Mouse (Mus musculus) embryonic facial prominence, embryonic 14.5 days (tissue): Measurements from ENCODE around the gene Slc2a6. TPM values are rescaled to one million over a fixed set of nuclear protein-coding genes. Genes with fewer than 3 reads are reported as not detected.
A peak's percentile ranks its signal among the peaks of the same experiment; 100 is the strongest.

Experiments
- ATAC-seq: fragments of 200-750 bp; cut with Nextera tagmentation; 2 replicates; pipeline ENCODE4 v1.8.0; 2017; ENCODE audit warnings: low read depth, moderate number of reproducible peaks, moderate TSS enrichment
- DNase-seq: peaks from one replicate; pipeline ENCODE4 v3.0.0-alpha.2; 2015; ENCODE audit warnings: low spot score
- H3K27ac ChIP-seq: fragments of 300-500 bp; sonication (generic); replicated peaks from 2 replicates; pipeline ENCODE4 v1.5.1; 2014; ENCODE audit warnings: low read depth, mild to moderate bottlenecking, low read length, moderate library complexity
- H3K27me3 ChIP-seq: fragments of 300-500 bp; sonication (generic); replicated peaks from 2 replicates; pipeline ENCODE4 v1.6.1; 2014; ENCODE audit warnings: low read length; ENCODE audit not compliant: control insufficient read depth, insufficient read depth
- H3K36me3 ChIP-seq: fragments of 300-500 bp; sonication (generic); 2 replicates; pipeline ENCODE4 v1.6.1; 2014; ENCODE audit warnings: low read length, mixed read lengths; ENCODE audit not compliant: control insufficient read depth, insufficient read depth
- H3K4me1 ChIP-seq: fragments of 300-500 bp; sonication (generic); 2 replicates; pipeline ENCODE4 v1.6.1; 2014; ENCODE audit warnings: antibody characterized with exemption, low read length; ENCODE audit not compliant: control insufficient read depth, insufficient read depth
- H3K4me2 ChIP-seq: fragments of 300-500 bp; sonication (generic); 2 replicates; pipeline ENCODE4 v1.6.1; 2014; ENCODE audit warnings: low read depth, mild to moderate bottlenecking, low read length, moderate library complexity, mixed read lengths
- H3K4me3 ChIP-seq: fragments of 300-500 bp; sonication (generic); 2 replicates; pipeline ENCODE4 v1.5.1; 2014; ENCODE audit warnings: low read depth, mild to moderate bottlenecking, low read length
- H3K9ac ChIP-seq: fragments of 300-500 bp; sonication (generic); 2 replicates; pipeline ENCODE4 v1.6.1; 2014; ENCODE audit warnings: low read depth, mild to moderate bottlenecking, low read length, moderate library complexity, mixed read lengths
- H3K9me3 ChIP-seq: fragments of 300-500 bp; sonication (generic); 2 replicates; pipeline ENCODE4 v1.6.1; 2016; ENCODE audit warnings: low read length; ENCODE audit not compliant: control insufficient read depth
- WGBS: fragments of 180-500 bp; shearing (Covaris S2); extraction: QIAGEN DNeasy Blood & Tissue Kit; methylation state at CpG from one replicate; pipeline ENCODE4 v1.1.7; 2014; 5-methylcytosine and 5-hydroxymethylcytosine counted together
- polyA plus RNA-seq: library from polyadenylated mRNA; unstranded; fragments of >200 nt; fragmentation: Nextera tagmentation; extraction: Ambion mirVana; gene quantifications from 2 replicates; pipeline ENCODE4 v1.2.1, GENCODE M21; 2014

Slc2a6 gene
- polyA plus RNA-seq, 1 experiment from 2014 or later = 0.63 TPM

DNA sequence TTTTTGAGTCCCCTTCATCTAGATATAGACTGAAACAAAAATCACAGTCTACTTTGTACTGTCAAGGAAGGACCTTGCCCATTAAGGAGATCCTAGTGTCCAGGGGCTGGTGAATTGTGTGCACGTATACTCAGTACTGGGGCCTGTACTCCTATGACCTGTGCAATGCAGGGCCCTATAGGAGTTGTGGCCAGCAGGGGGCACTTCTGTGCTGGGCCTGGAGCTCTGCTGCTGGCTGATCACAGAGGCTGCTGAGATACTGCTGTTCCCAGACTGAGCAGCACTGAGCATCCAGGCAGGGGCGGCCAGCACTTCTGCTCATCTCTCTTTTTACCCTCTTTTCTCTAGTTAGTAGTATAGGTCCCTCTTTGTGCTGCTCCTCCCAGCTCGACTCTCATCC lies 15.7 kb upstream of the Slc2a6 start:
- peak; percentile 86 for DNase-seq
- Histone ChIP-seq H3K27ac (no peak overlapping the region), H3K4me1 (no peaks in the 10 kb centered on the region), H3K4me2 (no peak overlapping the region), H3K9me3 (no peaks in the 10 kb centered on the region), H3K9ac (no peak overlapping the region), H3K27me3 (no peaks in the 10 kb centered on the region; the same call in 1 of the 2 replicates), H3K4me3 (no peak overlapping the region), H3K36me3 (no peaks in the 10 kb centered on the region)
- peak; percentile 94 for ATAC-seq
- WGBS = 19% methylated on average over 3 of the region's 3 CpGs

DNA sequence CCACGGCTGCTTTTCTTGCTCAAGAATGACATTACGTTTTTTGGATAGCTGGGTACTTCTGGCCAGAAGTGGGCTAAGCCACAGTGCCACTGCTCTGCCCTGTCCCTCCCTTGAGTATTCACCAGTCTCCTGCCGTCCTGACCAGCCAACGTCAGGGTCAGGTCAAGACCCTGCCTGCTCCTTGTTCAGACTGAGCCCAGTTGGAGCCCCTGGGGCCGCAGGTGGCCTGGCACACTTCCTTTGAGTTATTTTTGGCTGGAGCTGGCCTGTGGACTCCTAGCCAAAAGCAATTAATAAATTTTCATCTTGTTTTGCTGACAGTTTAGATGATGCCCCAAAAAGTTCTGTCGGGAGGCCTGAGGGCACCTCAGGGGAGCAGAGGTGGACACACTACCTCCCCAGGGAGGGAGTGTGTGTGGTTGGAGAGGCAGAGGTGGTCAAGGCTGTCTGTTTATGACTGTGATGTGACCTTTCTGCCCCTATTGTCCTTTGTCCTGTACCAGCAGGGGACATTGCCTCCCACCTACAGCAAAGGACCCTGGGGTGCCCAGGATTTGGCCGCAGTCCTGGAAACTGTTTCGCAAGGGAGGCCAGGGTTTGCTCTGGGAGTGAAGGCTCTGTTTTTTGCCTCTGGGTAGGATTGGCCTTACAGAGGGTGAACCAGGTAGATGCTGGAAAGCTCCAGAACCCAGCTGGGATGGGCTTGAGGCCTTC lies 14.5 kb upstream of the Slc2a6 start:
- DNase-seq (no peak), ATAC-seq (no peak)
- 58% methylated on average over 8 of the region's 8 CpGs for whole genome bisulfite sequencing
- Histone ChIP-seq H3K27me3 (no peaks in the 10 kb centered on the region; the same call in 1 of the 2 replicates), H3K4me2 (no peak overlapping the region), H3K27ac (no peak overlapping the region), H3K4me1 (no peaks in the 10 kb centered on the region), H3K36me3 (no peaks in the 10 kb centered on the region), H3K9me3 (no peaks in the 10 kb centered on the region), H3K9ac (no peak overlapping the region), H3K4me3 (no peak overlapping the region)

DNA sequence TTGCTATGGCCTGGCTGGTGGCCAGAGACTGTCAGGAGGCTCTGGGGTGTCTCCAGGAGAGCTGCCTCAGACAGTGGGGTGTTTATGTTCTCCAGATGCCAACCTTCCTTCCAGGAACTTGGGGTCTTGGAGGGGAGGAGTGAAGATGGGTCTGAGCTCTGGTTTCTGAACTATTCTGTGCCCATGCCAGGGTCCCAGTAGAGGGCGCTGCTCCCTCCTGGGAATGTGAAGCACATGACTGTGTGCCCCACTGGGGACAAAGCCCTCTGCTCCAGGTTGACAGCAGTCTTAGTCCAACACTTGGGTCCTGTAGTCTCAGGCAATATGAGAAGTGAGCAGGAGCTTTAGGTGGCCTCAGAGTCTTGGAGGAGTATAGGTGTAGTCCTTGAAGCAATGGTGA lies 11.5 kb upstream of the Slc2a6 start:
- 15% methylated on average over 1 of the region's 1 CpGs for WGBS
- H3K27ac ChIP-seq = no peak overlapping the region
- no peaks in the 10 kb centered on the region for H3K4me1 ChIP-seq
- H3K9me3 ChIP-seq = no peaks in the 10 kb centered on the region
- DNase-seq (no peak), ATAC-seq (no peak)
- no peak overlapping the region for H3K4me2 ChIP-seq
- no peak overlapping the region for H3K9ac ChIP-seq
- no peaks in the 10 kb centered on the region; the same call in 1 of the 2 replicates for H3K27me3 ChIP-seq
- H3K36me3 ChIP-seq = no peaks in the 10 kb centered on the region
- H3K4me3 ChIP-seq = no peak overlapping the region

DNA sequence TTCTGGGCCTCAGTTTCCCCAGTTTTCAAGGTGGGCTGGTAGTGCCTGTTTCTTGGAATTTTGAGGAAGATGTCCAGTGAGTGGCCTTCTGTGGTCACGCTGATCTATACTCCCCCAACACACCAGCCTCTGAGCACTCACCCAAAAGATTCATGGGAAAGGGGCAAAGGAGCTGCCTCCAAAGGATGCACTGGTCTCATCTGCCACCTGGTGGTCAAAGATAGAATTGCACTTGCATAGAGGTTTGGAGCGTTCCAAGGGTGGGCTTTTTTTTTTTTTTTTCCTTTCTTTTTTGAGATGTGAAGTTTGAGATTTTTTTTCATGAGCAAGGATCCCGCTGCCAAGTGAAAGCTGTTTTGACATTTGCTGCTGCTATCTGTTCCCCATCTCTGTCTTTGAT lies 10.8 kb upstream of the Slc2a6 start:
- no peak overlapping the region for H3K9ac ChIP-seq
- no peaks in the 10 kb centered on the region for H3K36me3 ChIP-seq
- H3K9me3 ChIP-seq = no peaks in the 10 kb centered on the region
- peak; percentile 82 for DNase-seq
- H3K4me3 ChIP-seq = no peak overlapping the region
- no peaks in the 10 kb centered on the region; the same call in 1 of the 2 replicates for H3K27me3 ChIP-seq
- no peak overlapping the region for H3K27ac ChIP-seq
- ATAC-seq = 0 out of 2 replicates have a peak, but pooled peaks have one; percentile 51
- H3K4me1 ChIP-seq = no peaks in the 10 kb centered on the region
- no peak overlapping the region for H3K4me2 ChIP-seq
- WGBS = 1% methylated on average over 3 of the region's 3 CpGs

DNA sequence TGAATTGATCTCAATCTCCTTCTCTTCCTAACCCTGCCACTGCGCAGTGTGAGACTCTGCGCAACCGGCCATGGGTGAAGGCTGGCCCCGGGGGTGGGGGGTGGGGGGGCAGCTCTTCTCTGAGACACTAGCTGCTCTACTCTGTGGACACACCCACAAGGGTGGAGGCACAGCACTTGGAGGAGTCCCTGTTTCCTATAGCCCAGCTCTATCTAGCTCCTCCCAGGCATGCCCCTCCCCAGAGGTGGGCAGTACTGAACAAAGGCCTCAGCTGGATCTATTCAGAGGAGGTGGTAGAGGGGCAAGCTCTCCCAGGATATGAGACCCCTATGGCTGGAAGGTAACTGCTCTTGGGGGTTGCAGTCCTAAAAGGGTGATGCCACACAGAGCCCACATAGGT lies 9.2 kb upstream of the Slc2a6 start:
- H3K4me1 ChIP-seq = no peaks in the 10 kb centered on the region
- no peaks in the 10 kb centered on the region for H3K36me3 ChIP-seq
- H3K9ac ChIP-seq = no peak overlapping the region
- ATAC-seq = no peak
- DNase-seq = no peak
- whole genome bisulfite sequencing = 50% methylated on average over 4 of the region's 4 CpGs
- H3K9me3 ChIP-seq = no peaks in the 10 kb centered on the region
- no peaks in the 10 kb centered on the region; the same call in 1 of the 2 replicates for H3K27me3 ChIP-seq
- no peak overlapping the region for H3K27ac ChIP-seq
- no peak overlapping the region for H3K4me3 ChIP-seq
- no peak overlapping the region for H3K4me2 ChIP-seq

DNA sequence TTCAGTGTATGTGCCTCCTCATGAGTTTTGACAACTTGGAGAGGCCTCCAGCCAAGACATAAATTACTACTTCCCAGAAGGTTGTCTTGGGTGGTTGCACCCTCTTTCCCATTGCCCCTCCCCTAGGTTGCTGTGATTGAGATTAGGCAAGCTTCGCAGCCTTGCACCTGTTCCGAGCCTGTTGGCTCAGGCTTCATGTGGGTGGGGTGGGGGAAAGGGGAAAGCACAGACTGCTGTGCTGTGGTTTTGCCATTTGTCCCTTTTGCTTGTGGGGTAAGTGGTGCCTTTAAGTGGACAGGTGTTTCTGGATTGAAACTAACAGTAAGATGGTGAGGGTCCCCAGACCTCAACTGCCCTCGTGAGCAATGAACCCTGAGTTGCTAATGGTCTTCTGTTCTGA lies 8.2 kb upstream of the Slc2a6 start:
- no peak overlapping the region for H3K4me3 ChIP-seq
- ATAC-seq = no peak
- DNase-seq = no peak
- WGBS = 77% methylated on average over 3 of the region's 3 CpGs
- H3K4me1 ChIP-seq = no peaks in the 10 kb centered on the region
- H3K27me3 ChIP-seq = no peaks in the 10 kb centered on the region; the same call in 1 of the 2 replicates
- no peak overlapping the region for H3K27ac ChIP-seq
- H3K36me3 ChIP-seq = no peaks in the 10 kb centered on the region
- no peak overlapping the region for H3K4me2 ChIP-seq
- H3K9ac ChIP-seq = no peak overlapping the region
- H3K9me3 ChIP-seq = no peaks in the 10 kb centered on the region

DNA sequence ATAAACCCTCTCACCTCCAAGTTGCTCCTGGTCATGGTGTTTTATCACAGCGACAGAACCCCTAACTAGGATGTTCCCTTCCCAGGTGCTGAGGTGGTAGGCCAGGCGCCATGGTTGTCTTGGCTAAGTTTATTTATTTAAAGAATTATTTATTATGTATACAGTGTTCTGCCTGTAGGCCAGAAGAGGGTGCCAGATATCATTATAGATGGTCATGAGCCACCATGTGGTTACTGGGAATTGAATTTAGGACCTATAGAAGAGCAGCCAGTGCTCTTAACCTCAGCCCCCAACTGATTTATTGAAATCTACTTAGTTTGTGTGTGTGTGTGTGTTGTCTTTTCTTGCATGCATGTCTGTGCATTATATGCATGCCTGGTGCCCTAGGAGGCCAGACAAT lies 4.6 kb upstream of the Slc2a6 start:
- no peak overlapping the region for H3K4me3 ChIP-seq
- no peak overlapping the region for H3K9ac ChIP-seq
- no peaks in the 10 kb centered on the region for H3K4me1 ChIP-seq
- no peaks in the 10 kb centered on the region for H3K27me3 ChIP-seq
- H3K36me3 ChIP-seq = no peaks in the 10 kb centered on the region
- no peak overlapping the region for H3K27ac ChIP-seq
- 77% methylated on average over 2 of the region's 2 CpGs for WGBS
- ATAC-seq = no peak
- H3K4me2 ChIP-seq = no peak overlapping the region
- DNase-seq = no peak
- no peaks in the 10 kb centered on the region for H3K9me3 ChIP-seq

DNA sequence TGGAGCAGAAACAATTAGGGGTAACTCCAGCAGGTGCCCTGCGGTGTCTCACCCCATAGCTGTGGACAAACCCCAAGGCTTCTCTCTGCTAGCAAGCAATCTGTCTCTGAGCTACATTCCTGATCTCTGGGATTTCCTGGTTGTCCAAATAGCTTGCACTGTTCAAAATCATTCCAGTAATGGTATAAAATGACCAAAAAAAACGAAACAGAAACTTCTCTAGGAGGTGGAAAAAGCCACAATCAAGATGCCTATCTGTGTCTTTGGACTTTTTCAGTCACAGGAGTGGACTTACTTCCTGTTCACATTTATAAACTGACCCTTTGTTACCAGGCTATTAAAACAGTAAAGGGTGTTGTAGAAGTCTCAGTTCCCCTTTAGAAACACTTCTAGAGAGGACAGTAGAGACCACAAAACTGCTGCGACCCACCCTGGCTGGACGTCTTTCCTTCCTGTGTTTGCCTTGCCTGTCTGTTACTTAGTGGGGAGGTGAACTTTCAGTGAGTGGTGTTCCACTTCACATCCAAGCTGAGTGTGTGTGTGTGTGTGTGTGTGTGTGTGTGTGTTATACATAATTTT lies 728 bp upstream of the Slc2a6 start:
- no peaks in the 10 kb centered on the region for H3K27me3 ChIP-seq
- no peak for DNase-seq
- peak overlapping the region; percentile 28; the same call in 1 of the 2 replicates for H3K4me3 ChIP-seq
- H3K27ac ChIP-seq = no peak overlapping the region
- no peaks in the 10 kb centered on the region for H3K36me3 ChIP-seq
- peak overlapping the region; percentile 34; the same call in 1 of the 2 replicates for H3K9ac ChIP-seq
- WGBS = 64% methylated on average over 4 of the region's 4 CpGs
- H3K4me1 ChIP-seq = no peaks in the 10 kb centered on the region
- ATAC-seq = no peak
- H3K9me3 ChIP-seq = no peaks in the 10 kb centered on the region
- H3K4me2 ChIP-seq = peak overlapping the region; percentile 60; the same call in 1 of the 2 replicates
